Mouse (Mus musculus) midbrain, embryonic 11.5 days (tissue): ENCODE measurements around the gene Abca14. TPM values are rescaled to one million over a fixed set of nuclear protein-coding genes. Genes with fewer than 3 reads are reported as not detected.

ENCODE experiments used
- ATAC-seq: fragments of 200-750 bp; cut with Nextera tagmentation; 2 replicates; pipeline ENCODE4 v1.8.0; 2017; ENCODE audit warnings: moderate TSS enrichment, moderate library complexity; ENCODE audit not compliant: low FRiP score
- DNase-seq: peaks from one replicate; pipeline ENCODE4 v3.0.0; 2015; ENCODE audit warnings: low spot score; ENCODE audit errors: missing footprints
- H3K27ac ChIP-seq: fragments of 300-500 bp; sonication (generic); 2 replicates; pipeline ENCODE4 v1.5.1; 2014; ENCODE audit warnings: low read depth, low read length
- H3K27me3 ChIP-seq: fragments of 300-500 bp; sonication (generic); 2 replicates; pipeline ENCODE4 v1.6.1; 2014; ENCODE audit warnings: mild to moderate bottlenecking, low read length, moderate library complexity, mixed read lengths; ENCODE audit not compliant: control insufficient read depth, insufficient read depth
- H3K36me3 ChIP-seq: fragments of 300-500 bp; sonication (generic); 2 replicates; pipeline ENCODE4 v1.6.1; 2014; ENCODE audit warnings: mild to moderate bottlenecking, low read length, moderate library complexity, mixed read lengths; ENCODE audit not compliant: control insufficient read depth, insufficient read depth
- H3K4me1 ChIP-seq: fragments of 300-500 bp; sonication (generic); 2 replicates; pipeline ENCODE4 v1.6.1; 2014; ENCODE audit warnings: low read length; ENCODE audit not compliant: control insufficient read depth, insufficient read depth
- H3K4me2 ChIP-seq: fragments of 300-500 bp; sonication (generic); 2 replicates; pipeline ENCODE4 v1.6.1; 2014; ENCODE audit warnings: mild to moderate bottlenecking, moderate library complexity
- H3K4me3 ChIP-seq: fragments of 300-500 bp; sonication (generic); 2 replicates; pipeline ENCODE4 v1.5.1; 2014; ENCODE audit warnings: low read depth, low read length
- H3K9ac ChIP-seq: fragments of 300-500 bp; sonication (generic); 2 replicates; pipeline ENCODE4 v1.6.1; 2014; ENCODE audit warnings: low read length
- H3K9me3 ChIP-seq: fragments of 300-500 bp; sonication (generic); 2 replicates; pipeline ENCODE4 v1.6.1; 2016; ENCODE audit warnings: low read length; ENCODE audit not compliant: control insufficient read depth
- WGBS: fragments of 180-500 bp; shearing (Covaris S2); extraction: QIAGEN DNeasy Blood & Tissue Kit; methylation state at CpG from one replicate; pipeline ENCODE4 v1.1.7; 2014; 5-methylcytosine and 5-hydroxymethylcytosine counted together
- polyA plus RNA-seq: library from polyadenylated mRNA; unstranded; fragments of >200 nt; fragmentation: Nextera tagmentation; extraction: Ambion mirVana; gene quantifications from 2 replicates; pipeline ENCODE4 v1.2.1, GENCODE M21; 2014

Abca14 gene
- polyA plus RNA-seq: 0.26 TPM in 1 of 2 replicates, not detected in the other

DNA sequence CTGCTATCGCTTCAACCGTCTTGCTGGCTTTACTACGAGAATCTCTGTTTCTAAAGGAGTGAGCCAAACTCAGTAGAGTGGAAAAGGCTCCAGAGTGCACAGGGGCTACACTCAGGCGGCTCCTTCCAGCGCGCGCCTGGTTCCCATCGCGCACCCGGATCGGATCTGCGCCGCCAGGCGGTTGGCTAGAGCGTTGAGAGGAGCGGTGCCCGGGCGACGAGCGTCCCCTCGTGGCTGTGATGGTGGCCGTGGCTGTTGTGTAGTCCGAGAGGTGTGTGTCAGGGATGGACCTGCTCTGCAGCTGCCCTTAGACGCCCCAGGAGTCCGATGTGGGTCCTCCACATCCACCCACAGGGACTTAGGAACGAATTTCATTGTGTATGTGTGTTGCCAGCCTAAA is at the start of gene Abca14:
TSS of gene Abca14 (plus strand) at position 173 of the 400 bp plus-strand sequence.
- Histone ChIP-seq H3K4me1 (peaks cover 2% of the 10 kb centered on the region; the same call in 1 of the 2 replicates), H3K9me3 (no peaks in the 10 kb centered on the region), H3K9ac (no peak within 1 kb of the TSS), H3K27me3 (peaks cover 15% of the 10 kb centered on the region), H3K4me3 (no peak within 1 kb of the TSS), H3K36me3 (no peaks in the 10 kb centered on the region), H3K27ac (no peak within 1 kb of the TSS), H3K4me2 (no peak within 1 kb of the TSS)
- DNase-seq (peak; percentile 98), ATAC-seq (peak; percentile 88)
- 3% methylated on average over 26 of the region's 26 CpGs for WGBS

DNA sequence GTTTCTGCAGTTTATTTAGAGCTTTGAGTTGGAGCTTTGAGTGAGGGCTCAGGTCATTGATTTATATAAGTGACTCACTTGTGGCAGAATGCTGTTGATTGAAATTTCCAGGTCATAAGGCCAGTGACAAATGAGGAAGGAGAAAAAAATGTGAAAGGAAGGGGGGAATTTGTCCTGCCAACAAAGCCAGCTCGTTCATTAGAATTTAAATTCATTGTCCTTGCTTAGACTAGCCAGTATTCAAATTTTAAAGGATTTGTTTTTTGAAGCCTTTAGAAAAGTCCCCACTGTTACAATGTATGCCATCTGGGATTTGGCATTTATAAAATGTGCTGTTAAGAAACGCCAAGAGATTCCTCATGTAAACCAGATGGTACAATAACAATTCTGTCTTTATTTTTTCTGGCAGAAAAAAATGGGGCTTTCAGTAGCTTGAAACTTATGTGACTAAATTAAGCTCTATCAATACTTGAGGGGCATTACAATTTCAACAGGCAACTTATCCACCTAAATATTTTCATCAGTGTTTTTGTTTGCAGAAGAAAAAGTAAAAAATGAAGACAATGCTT is 46.8 kb upstream of the Abca14 start:
- Histone ChIP-seq H3K4me3 (no peak overlapping the region), H3K36me3 (no peaks in the 10 kb centered on the region), H3K27me3 (no peaks in the 10 kb centered on the region; the same call in 1 of the 2 replicates), H3K4me1 (peaks cover 6% of the 10 kb centered on the region; the same call in 1 of the 2 replicates), H3K4me2 (no peak overlapping the region), H3K27ac (no peak overlapping the region), H3K9me3 (no peaks in the 10 kb centered on the region), H3K9ac (no peak overlapping the region)
- ATAC-seq (no peak), DNase-seq (no peak)
- 44% methylated on average over 2 of the region's 2 CpGs for WGBS

DNA sequence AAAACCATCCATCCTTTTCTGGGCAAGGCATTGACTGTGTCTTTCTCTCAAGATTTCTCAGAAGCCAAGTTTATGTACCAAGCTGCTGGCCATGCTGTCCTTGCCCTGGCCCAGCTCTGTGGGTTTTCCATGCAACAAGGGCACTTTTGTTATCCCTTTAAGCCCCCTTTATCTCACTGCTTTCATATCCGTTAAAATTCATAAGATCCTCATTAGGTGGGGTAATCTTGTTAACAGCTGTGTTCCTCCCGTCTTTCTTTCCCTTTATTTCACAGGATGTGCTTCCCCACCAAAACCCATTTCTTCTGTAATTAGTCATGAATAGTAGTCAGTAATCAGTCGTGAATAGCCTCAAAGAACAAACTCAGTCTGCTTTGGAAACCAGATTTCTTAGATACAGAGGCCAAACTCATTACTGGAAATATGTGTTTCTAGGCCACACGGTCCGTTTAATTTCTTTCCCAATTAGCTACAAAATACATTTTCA is 46.1 kb upstream of the Abca14 start:
- H3K9ac ChIP-seq: no peak overlapping the region
- no peak overlapping the region for H3K27ac ChIP-seq
- no peaks in the 10 kb centered on the region for H3K9me3 ChIP-seq

DNA sequence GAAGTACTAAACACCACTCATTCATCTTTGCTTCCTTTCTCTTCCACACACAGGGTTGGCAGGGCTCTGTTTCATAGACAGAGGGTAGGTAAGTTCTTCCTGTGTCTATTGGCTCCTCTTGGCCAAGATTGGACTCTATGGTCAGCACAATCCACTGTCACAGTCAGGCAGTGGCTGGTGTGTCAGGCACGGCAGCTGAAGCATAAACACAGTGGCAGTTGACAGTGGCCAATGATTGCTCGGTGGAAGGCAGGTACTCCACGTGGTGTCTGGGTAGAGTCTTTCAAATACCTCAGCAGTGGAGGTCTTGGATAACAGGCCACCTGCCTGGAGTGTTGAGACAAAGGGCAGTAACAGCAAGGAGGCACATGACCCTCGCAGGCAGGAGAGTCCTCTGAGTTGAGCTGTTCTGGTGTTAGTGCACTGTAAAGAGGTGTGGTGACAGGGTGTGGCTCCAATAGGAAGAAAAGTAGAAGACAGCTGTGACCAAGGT is 45.6 kb upstream of the Abca14 start:
- no peaks in the 10 kb centered on the region for H3K9me3 ChIP-seq
- no peak overlapping the region for H3K4me3 ChIP-seq
- no peak overlapping the region for H3K27ac ChIP-seq
- H3K27me3 ChIP-seq: no peaks in the 10 kb centered on the region; the same call in 1 of the 2 replicates
- H3K4me2 ChIP-seq: no peak overlapping the region
- DNase-seq (no peak), ATAC-seq (no peak; the same call in 1 of the 2 replicates)
- no peak overlapping the region for H3K9ac ChIP-seq
- no peaks in the 10 kb centered on the region for H3K36me3 ChIP-seq
- 33% methylated on average over 4 of the region's 4 CpGs for WGBS
- peaks cover 6% of the 10 kb centered on the region; the same call in 1 of the 2 replicates for H3K4me1 ChIP-seq

More for the DNA sequence above, 46.1 kb upstream of the Abca14 start:
- Histone ChIP-seq H3K4me3 (no peak overlapping the region), H3K4me2 (no peak overlapping the region), H3K4me1 (peaks cover 6% of the 10 kb centered on the region; the same call in 1 of the 2 replicates), H3K27me3 (no peaks in the 10 kb centered on the region; the same call in 1 of the 2 replicates), H3K36me3 (no peaks in the 10 kb centered on the region)
- 36% methylated on average over 5 of the region's 5 CpGs for WGBS
- peak; percentile 74 for ATAC-seq
- DNase-seq: peak; percentile 83

DNA sequence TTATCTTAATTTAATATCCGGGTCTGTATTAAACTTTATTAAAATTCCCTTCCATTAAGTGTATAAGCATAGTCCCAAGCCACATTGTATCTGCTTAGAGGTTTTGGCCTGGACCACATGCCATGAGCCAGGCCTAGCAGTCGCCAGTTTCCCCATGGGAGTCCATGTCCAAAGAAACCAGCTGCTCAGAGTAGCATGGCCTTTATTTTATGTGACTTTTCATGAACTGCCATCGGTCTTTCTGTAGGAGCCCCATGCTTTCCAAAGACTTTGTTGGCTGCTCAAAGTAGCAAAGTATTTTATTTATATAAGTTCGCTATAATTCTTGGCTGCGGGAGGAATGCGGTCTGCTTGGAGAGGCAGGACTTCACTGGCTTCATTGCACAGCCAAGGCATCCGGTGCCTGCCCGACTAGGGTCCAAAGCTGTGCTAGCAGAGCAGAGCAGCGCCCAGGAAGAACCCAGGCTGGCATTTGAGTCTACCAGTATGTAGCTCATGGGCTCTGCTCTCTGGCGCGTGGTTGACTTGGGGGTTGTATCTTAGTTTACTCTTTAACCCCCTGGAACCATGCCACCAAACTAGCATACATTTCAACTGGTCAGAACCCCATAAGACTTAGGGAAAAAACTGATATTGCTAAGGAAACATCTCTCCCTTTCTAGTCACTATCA is 40.0 kb upstream of the Abca14 start:
- ATAC-seq: no peak
- DNase-seq: peak; percentile 6
- 88% methylated on average over 11 of the region's 11 CpGs for WGBS

DNA sequence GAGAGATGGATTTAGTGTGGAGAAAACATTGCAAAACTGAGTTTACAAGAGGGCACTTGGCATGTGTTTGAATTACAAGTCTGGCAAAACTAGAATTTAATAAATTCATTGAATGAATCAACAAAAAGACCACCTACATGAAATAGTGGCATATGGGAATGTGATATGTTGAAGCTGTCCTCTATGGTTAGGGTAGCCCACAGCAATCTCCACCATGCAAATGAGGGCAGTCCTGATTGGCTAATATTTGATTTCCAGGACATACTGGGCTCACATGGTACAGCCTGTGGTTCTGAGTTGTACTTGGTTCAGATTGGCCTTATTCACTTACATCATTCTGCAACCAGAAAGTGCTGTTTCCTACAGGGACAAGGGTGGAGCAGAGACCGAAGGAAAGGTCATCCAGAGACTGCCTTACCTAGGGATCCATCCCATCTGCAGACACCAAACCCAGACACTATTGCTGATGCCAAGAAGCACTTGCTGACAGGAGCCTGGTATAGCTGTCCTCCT is 31.5 kb upstream of the Abca14 start:
- H3K36me3 ChIP-seq: no peaks in the 10 kb centered on the region

More for the DNA sequence above, 40.0 kb upstream of the Abca14 start:
- no peaks in the 10 kb centered on the region for H3K4me1 ChIP-seq
- H3K36me3 ChIP-seq: no peaks in the 10 kb centered on the region
- H3K4me2 ChIP-seq: no peak overlapping the region
- no peak overlapping the region for H3K4me3 ChIP-seq
- no peak overlapping the region for H3K27ac ChIP-seq
- no peaks in the 10 kb centered on the region for H3K9me3 ChIP-seq
- H3K27me3 ChIP-seq: no peaks in the 10 kb centered on the region; the same call in 1 of the 2 replicates
- no peak overlapping the region for H3K9ac ChIP-seq

DNA sequence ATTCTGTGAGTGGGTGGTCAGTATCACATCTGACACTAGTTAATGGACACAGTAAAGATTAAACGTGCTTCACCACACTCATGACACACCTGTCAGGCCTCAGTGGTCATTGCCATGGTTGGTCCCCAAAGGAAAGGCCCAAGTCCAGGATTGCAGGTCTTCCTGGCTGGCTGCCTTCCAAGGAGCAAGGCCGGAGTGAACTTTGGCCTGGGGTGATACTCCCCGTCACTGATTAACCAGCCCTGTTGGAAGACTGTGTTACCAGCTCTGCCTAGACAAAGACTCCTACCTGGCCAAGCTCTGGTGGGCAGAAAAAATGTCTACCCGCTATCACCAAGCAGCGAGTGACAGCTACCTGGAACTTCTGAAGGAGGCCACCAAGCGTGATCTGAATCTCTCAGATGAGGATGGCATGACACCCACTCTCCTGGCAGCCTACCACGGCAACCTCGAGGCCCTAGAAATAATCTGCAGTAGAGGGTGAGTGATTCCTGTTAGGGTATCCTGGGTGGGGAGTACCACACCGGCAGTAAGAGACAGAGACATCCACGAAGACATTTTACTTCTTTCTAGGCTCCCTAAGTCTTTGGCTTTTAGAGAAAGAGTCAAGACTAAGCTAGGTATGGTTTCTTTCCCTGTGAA is 30.0 kb upstream of the Abca14 start, which contains the start of gene Anks4b:
TSS of gene Anks4b (plus strand) at position 256 of the 642 bp plus-strand sequence.
- Histone ChIP-seq H3K9me3 (no peaks in the 10 kb centered on the region), H3K27ac (no peak within 1 kb of the TSS), H3K9ac (no peak within 1 kb of the TSS), H3K36me3 (no peaks in the 10 kb centered on the region), H3K4me2 (no peak within 1 kb of the TSS), H3K4me3 (no peak within 1 kb of the TSS), H3K4me1 (no peaks in the 10 kb centered on the region), H3K27me3 (no peaks in the 10 kb centered on the region)
- DNase-seq (no peak), ATAC-seq (no peak)
- WGBS: 87% methylated on average over 10 of the region's 10 CpGs

More for the DNA sequence above, 31.5 kb upstream of the Abca14 start:
- WGBS: 93% methylated on average over 1 of the region's 1 CpGs
- no peak overlapping the region for H3K9ac ChIP-seq
- no peaks in the 10 kb centered on the region for H3K9me3 ChIP-seq
- H3K4me1 ChIP-seq: no peaks in the 10 kb centered on the region
- DNase-seq (no peak), ATAC-seq (no peak)
- H3K27me3 ChIP-seq: no peaks in the 10 kb centered on the region
- H3K27ac ChIP-seq: no peak overlapping the region
- H3K4me3 ChIP-seq: no peak overlapping the region
- H3K4me2 ChIP-seq: no peak overlapping the region

DNA sequence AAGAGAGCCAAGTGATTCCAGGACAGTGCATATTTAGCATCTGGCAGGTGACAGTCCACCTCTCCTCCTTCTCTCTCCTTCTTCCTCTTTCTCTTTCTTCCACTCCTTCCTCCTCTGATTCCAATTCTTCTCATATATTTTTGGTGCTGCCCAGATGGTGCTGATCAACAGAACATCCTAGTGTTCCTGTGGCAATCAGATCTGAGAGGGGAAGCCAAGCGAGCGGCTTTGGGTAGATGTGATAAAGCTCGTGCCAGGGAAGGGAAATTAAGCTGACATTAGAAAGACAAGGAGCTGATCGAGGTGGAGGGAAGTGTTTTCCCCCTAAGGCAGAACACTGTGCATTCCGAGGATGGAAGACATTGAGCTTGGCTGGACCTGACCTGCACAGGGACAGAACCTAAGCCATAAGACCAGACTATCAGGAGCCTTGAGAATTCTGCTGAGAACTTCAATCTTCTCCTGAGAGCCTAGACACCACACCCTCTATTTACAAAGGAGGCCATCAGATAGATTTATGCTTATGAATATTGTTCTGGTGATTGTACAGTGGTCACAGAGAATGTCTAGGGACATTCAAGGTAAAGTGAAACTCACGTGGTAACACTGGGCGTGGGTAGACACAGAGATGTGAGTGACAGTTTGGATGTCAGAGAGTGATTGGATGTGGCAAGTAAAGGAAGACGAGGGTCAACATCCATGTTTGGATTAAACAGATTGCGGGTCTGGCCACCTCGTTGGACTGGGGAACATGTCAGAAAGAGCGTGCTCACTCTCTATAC is 28.8 kb upstream of the Abca14 start:
- no peaks in the 10 kb centered on the region for H3K4me1 ChIP-seq
- DNase-seq: no peak
- H3K9ac ChIP-seq: no peak overlapping the region
- H3K27me3 ChIP-seq: no peaks in the 10 kb centered on the region
- H3K4me3 ChIP-seq: no peak overlapping the region
- H3K4me2 ChIP-seq: no peak overlapping the region
- H3K27ac ChIP-seq: no peak overlapping the region
- no peak for ATAC-seq
- 85% methylated on average over 11 of the region's 11 CpGs for WGBS
- H3K9me3 ChIP-seq: no peaks in the 10 kb centered on the region
- H3K36me3 ChIP-seq: no peaks in the 10 kb centered on the region
